Mouse (Mus musculus): ENCODE results near the gene Hs3st3b1. TPM values are rescaled to one million over a fixed set of nuclear protein-coding genes. Genes with fewer than 3 reads are reported as not detected.

Gene Hs3st3b1
- polyA plus RNA-seq, 1 experiment from 2014 or later: 25.7 TPM

GRCm38 (mm10) chr11:63909961-63910360 is 12.1 kb downstream of the Hs3st3b1 start:
- Histone ChIP-seq H3K4me1 (replicated peaks; ENCODE audit: insufficient read depth, low read length) (peaks cover 20% of the 10 kb centered on the region; the same call in 1 of the 2 replicates), H3K4me2 (ENCODE audit: low read length) (no peak overlapping the region), H3K27me3 (ENCODE audit: insufficient read depth, low read length) (0 out of 2 replicates have a peak, but pooled peaks cover 4% of the 10 kb centered on the region), H3K4me3 (replicated peaks; ENCODE audit: low read depth, low read length) (no peak overlapping the region), H3K36me3 (ENCODE audit: insufficient read depth, low read length) (no peaks in the 10 kb centered on the region), H3K27ac (no peak overlapping the region), H3K9ac (ENCODE audit: low read depth, low read length) (no peak overlapping the region), H3K9me3 (replicated peaks; ENCODE audit: low read length) (no peaks in the 10 kb centered on the region)
- no peak for TF ChIP-seq CTCF (IDR thresholded peaks at IDR 0.05; ENCODE audit: low read depth)
- 91% methylated on average over 4 of the region's 4 CpGs for WGBS
- ATAC-seq (replicated peaks; ENCODE audit: low FRiP score, low read depth) (no peak), DNase-seq (ENCODE audit: low spot score) (no peak)

GRCm38 (mm10) chr11:63908500-63908899 is 13.6 kb downstream of the Hs3st3b1 start:
- Histone ChIP-seq H3K4me2 (ENCODE audit: low read length) (no peak overlapping the region), H3K9ac (ENCODE audit: low read depth, low read length) (no peak overlapping the region), H3K27me3 (ENCODE audit: insufficient read depth, low read length) (peaks cover 4% of the 10 kb centered on the region; the same call in 1 of the 2 replicates), H3K4me1 (replicated peaks; ENCODE audit: insufficient read depth, low read length) (peaks cover 17% of the 10 kb centered on the region; the same call in 1 of the 2 replicates), H3K4me3 (replicated peaks; ENCODE audit: low read depth, low read length) (no peak overlapping the region), H3K36me3 (ENCODE audit: insufficient read depth, low read length) (no peaks in the 10 kb centered on the region), H3K27ac (no peak overlapping the region), H3K9me3 (replicated peaks; ENCODE audit: low read length) (no peaks in the 10 kb centered on the region)
- ATAC-seq (replicated peaks; ENCODE audit: low FRiP score, low read depth): no peak
- WGBS: 64% methylated on average over 4 of the region's 4 CpGs
- no peak for TF ChIP-seq CTCF (IDR thresholded peaks at IDR 0.05; ENCODE audit: low read depth)
- no peak for DNase-seq (ENCODE audit: low spot score)

- no peak for ATAC-seq (replicated peaks; ENCODE audit: low FRiP score, low read depth)
- H3K4me1 ChIP-seq (replicated peaks; ENCODE audit: insufficient read depth, low read length): peaks cover 15% of the 10 kb centered on the region; the same call in 1 of the 2 replicates
These were observed 15.3 kb downstream of the Hs3st3b1 start for GRCm38 (mm10) chr11:63906552-63907353.

GRCm38 (mm10) chr11:63904787-63905186 is 17.3 kb downstream of the Hs3st3b1 start:
- no peaks in the 10 kb centered on the region; the same call in 1 of the 2 replicates for H3K27me3 ChIP-seq (ENCODE audit: insufficient read depth, low read length)
- no peak for TF ChIP-seq CTCF (IDR thresholded peaks at IDR 0.05; ENCODE audit: low read depth)
- H3K36me3 ChIP-seq (ENCODE audit: insufficient read depth, low read length): no peaks in the 10 kb centered on the region
- H3K27ac ChIP-seq: no peak overlapping the region
- no peak for ATAC-seq (replicated peaks; ENCODE audit: low FRiP score, low read depth)
- H3K4me2 ChIP-seq (ENCODE audit: low read length): no peak overlapping the region
- H3K9me3 ChIP-seq (replicated peaks; ENCODE audit: low read length): no peaks in the 10 kb centered on the region
- no peak overlapping the region for H3K4me3 ChIP-seq (replicated peaks; ENCODE audit: low read depth, low read length)
- no peak overlapping the region for H3K9ac ChIP-seq (ENCODE audit: low read depth, low read length)
- DNase-seq (ENCODE audit: low spot score): no peak
- WGBS: 40% methylated on average over 4 of the region's 4 CpGs
- peaks cover 13% of the 10 kb centered on the region; the same call in 1 of the 2 replicates for H3K4me1 ChIP-seq (replicated peaks; ENCODE audit: insufficient read depth, low read length)

More at GRCm38 (mm10) chr11:63906552-63907353, 15.3 kb downstream of the Hs3st3b1 start:
- WGBS: 45% methylated on average over 9 of the region's 9 CpGs
- no peak overlapping the region for H3K27ac ChIP-seq
- no peaks in the 10 kb centered on the region for H3K9me3 ChIP-seq (replicated peaks; ENCODE audit: low read length)
- no peak overlapping the region for H3K4me2 ChIP-seq (ENCODE audit: low read length)
- no peak overlapping the region for H3K4me3 ChIP-seq (replicated peaks; ENCODE audit: low read depth, low read length)
- TF ChIP-seq CTCF (IDR thresholded peaks at IDR 0.05; ENCODE audit: low read depth): no peak
- DNase-seq (ENCODE audit: low spot score): peak; percentile 82
- H3K27me3 ChIP-seq (ENCODE audit: insufficient read depth, low read length): no peaks in the 10 kb centered on the region; the same call in 1 of the 2 replicates
- H3K9ac ChIP-seq (ENCODE audit: low read depth, low read length): no peak overlapping the region
- no peaks in the 10 kb centered on the region for H3K36me3 ChIP-seq (ENCODE audit: insufficient read depth, low read length)

- H3K36me3 ChIP-seq (ENCODE audit: insufficient read depth, low read length): no peaks in the 10 kb centered on the region
- TF ChIP-seq CTCF (IDR thresholded peaks at IDR 0.05; ENCODE audit: low read depth): no peak
- H3K9ac ChIP-seq (ENCODE audit: low read depth, low read length): no peak overlapping the region
- ATAC-seq (replicated peaks; ENCODE audit: low FRiP score, low read depth) (no peak), DNase-seq (ENCODE audit: low spot score) (no peak)
- H3K4me1 ChIP-seq (replicated peaks; ENCODE audit: insufficient read depth, low read length): no peaks in the 10 kb centered on the region
- WGBS: 62% methylated on average over 9 of the region's 9 CpGs
- no peak overlapping the region for H3K4me3 ChIP-seq (replicated peaks; ENCODE audit: low read depth, low read length)
- H3K9me3 ChIP-seq (replicated peaks; ENCODE audit: low read length): no peaks in the 10 kb centered on the region
- no peaks in the 10 kb centered on the region; the same call in 1 of the 2 replicates for H3K27me3 ChIP-seq (ENCODE audit: insufficient read depth, low read length)
- no peak overlapping the region for H3K4me2 ChIP-seq (ENCODE audit: low read length)
- no peak overlapping the region for H3K27ac ChIP-seq
These were observed 23.5 kb downstream of the Hs3st3b1 start for GRCm38 (mm10) chr11:63898509-63899168.

- Histone ChIP-seq H3K27ac (no peak overlapping the region), H3K4me2 (ENCODE audit: low read length) (no peak overlapping the region), H3K4me3 (replicated peaks; ENCODE audit: low read depth, low read length) (no peak overlapping the region), H3K4me1 (replicated peaks; ENCODE audit: insufficient read depth, low read length) (no peaks in the 10 kb centered on the region; the same call in 1 of the 2 replicates), H3K36me3 (ENCODE audit: insufficient read depth, low read length) (no peaks in the 10 kb centered on the region), H3K9ac (ENCODE audit: low read depth, low read length) (no peak overlapping the region), H3K9me3 (replicated peaks; ENCODE audit: low read length) (no peaks in the 10 kb centered on the region), H3K27me3 (ENCODE audit: insufficient read depth, low read length) (no peaks in the 10 kb centered on the region)
- TF ChIP-seq CTCF (IDR thresholded peaks at IDR 0.05; ENCODE audit: low read depth): no peak
- 76% methylated on average over 13 of the region's 13 CpGs for WGBS
- ATAC-seq (replicated peaks; ENCODE audit: low FRiP score, low read depth): no peak
- no peak for DNase-seq (ENCODE audit: low spot score)
These were observed 24.1 kb downstream of the Hs3st3b1 start for GRCm38 (mm10) chr11:63897856-63898508.
